Mouse (Mus musculus) liver, postnatal 0 days (tissue): Measurements from ENCODE around the gene Nsmf. TPM values are rescaled to one million over a fixed set of nuclear protein-coding genes. Genes with fewer than 3 reads are reported as not detected.

ENCODE experiments used
- ATAC-seq: fragments of 200-750 bp; cut with Nextera tagmentation; 2 replicates; pipeline ENCODE4 v1.8.0; 2017; ENCODE audit warnings: mild to moderate bottlenecking, moderate library complexity
- DNase-seq: peaks from one replicate; pipeline ENCODE4 v3.0.0-alpha.2; 2016
- H3K27ac ChIP-seq: fragments of 300-500 bp; sonication (generic); 2 replicates; pipeline ENCODE4 v1.5.1; 2014; ENCODE audit warnings: antibody characterized with exemption, moderate library complexity, mild to moderate bottlenecking, low read depth
- H3K27me3 ChIP-seq: fragments of 300-500 bp; sonication (generic); 2 replicates; pipeline ENCODE4 v1.6.1; 2014; ENCODE audit warnings: low read length, control low read depth, mixed read lengths; ENCODE audit not compliant: insufficient read depth
- H3K36me3 ChIP-seq: fragments of 300-500 bp; sonication (generic); replicated peaks from 2 replicates; pipeline ENCODE4 v1.6.1; 2014; ENCODE audit warnings: mild to moderate bottlenecking, control low read depth, low read length, moderate library complexity, mixed read lengths; ENCODE audit not compliant: insufficient read depth
- H3K4me1 ChIP-seq: fragments of 300-500 bp; sonication (generic); 2 replicates; pipeline ENCODE4 v1.6.1; 2014; ENCODE audit warnings: antibody characterized with exemption, mild to moderate bottlenecking, control low read depth; ENCODE audit not compliant: insufficient read depth
- H3K4me2 ChIP-seq: fragments of 300-500 bp; sonication (generic); 2 replicates; pipeline ENCODE4 v1.6.1; 2014; ENCODE audit warnings: low read depth, mild to moderate bottlenecking, low read length, moderate library complexity, mixed read lengths
- H3K4me3 ChIP-seq: fragments of 300-500 bp; sonication (generic); 2 replicates; pipeline ENCODE4 v1.5.1; 2014; ENCODE audit warnings: low read depth, low read length
- H3K9ac ChIP-seq: fragments of 300-500 bp; sonication (generic); replicated peaks from 2 replicates; pipeline ENCODE4 v1.6.1; 2014; ENCODE audit warnings: mild to moderate bottlenecking, moderate library complexity
- H3K9me3 ChIP-seq: fragments of 300-500 bp; sonication (generic); 2 replicates; pipeline ENCODE4 v1.6.1; 2016; ENCODE audit warnings: mild to moderate bottlenecking, control low read depth, low read length, mixed read lengths
- CTCF ChIP-seq: sonication (generic); IDR thresholded peaks from 2 replicates; pipeline ENCODE4 v1.5.1; 2016; ENCODE audit warnings: antibody characterized with exemption, low read depth
- EP300 ChIP-seq: IDR thresholded peaks from 2 replicates; pipeline ENCODE4 v1.6.1; 2016; ENCODE audit warnings: antibody characterized with exemption, low read depth, mild to moderate bottlenecking
- WGBS: fragments of 180-500 bp; shearing (Covaris S2); extraction: QIAGEN DNeasy Blood & Tissue Kit; methylation state at CpG from one replicate; pipeline ENCODE4 v1.1.7; 2014; ENCODE audit not compliant: insufficient replicate concordance; 5-methylcytosine and 5-hydroxymethylcytosine counted together
- polyA plus RNA-seq: library from polyadenylated mRNA; unstranded; fragments of >200 nt; fragmentation: Nextera tagmentation; extraction: Ambion mirVana; gene quantifications from 2 replicates; pipeline ENCODE4 v1.2.1, GENCODE M21; 2015

Nsmf gene
- polyA plus RNA-seq = 29.0 and 32.1 TPM in 2 replicates

DNA sequence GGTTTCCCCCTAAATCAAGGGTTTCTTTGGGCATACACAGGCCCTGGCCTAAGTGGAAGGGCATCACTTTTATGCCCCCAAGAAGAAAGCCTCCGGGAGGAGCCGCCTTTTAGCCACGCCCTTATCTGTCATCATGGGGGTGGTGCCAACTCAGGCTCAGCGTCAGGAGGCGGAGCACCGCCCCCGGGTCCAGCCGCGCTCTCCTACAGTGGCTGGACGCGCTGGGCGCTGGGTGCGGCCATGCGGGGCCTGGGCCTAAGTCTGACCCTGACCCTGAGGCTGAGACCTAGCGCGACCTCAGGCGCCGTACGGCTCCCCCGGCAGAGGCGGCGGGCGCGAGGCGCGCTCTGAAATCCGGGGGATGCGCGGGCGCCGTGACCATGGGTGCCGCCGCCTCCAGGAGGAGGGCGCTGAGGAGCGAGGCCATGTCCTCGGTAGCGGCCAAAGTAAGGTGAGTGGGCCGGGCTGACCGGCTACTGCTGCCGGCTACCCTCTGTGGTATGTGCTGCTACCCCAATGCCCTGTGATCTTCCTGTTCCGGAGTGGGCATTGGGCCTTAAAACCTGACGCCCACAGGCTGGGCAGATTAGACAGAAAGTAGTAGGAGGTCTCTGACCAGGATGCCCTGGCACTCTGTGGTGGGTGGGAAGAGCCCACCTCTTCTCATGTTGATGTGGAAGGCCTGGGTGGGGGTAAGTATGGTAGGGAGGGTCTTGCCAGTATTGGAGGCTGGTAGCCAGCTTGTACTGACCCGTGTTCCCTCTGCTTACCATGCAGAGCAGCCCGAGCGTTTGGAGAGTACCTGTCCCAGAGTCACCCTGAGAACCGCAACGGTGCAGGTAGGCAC lies at the start of gene Nsmf:
Gene Nsmf (plus strand): TSS at position 135 of the 847 bp plus-strand sequence.
- H3K4me2 ChIP-seq = peak within 1 kb of the TSS; percentile 97
- H3K4me3 ChIP-seq = peak within 1 kb of the TSS; percentile 82
- ATAC-seq = peak; percentile 88
- H3K27ac ChIP-seq = peak within 1 kb of the TSS; percentile 70
- WGBS = 7% methylated on average over 36 of the region's 47 CpGs
- peak within 1 kb of the TSS; percentile 81 for H3K9ac ChIP-seq
- TF ChIP-seq CTCF = peak; percentile 22; the same call in 1 of the 2 replicates
- no peak for TF ChIP-seq EP300
- DNase-seq = peak; percentile 90
- no peaks in the 10 kb centered on the region for H3K27me3 ChIP-seq
- H3K36me3 ChIP-seq = peaks cover 28% of the 10 kb centered on the region
- H3K4me1 ChIP-seq = peaks cover 15% of the 10 kb centered on the region
- H3K9me3 ChIP-seq = no peaks in the 10 kb centered on the region

DNA sequence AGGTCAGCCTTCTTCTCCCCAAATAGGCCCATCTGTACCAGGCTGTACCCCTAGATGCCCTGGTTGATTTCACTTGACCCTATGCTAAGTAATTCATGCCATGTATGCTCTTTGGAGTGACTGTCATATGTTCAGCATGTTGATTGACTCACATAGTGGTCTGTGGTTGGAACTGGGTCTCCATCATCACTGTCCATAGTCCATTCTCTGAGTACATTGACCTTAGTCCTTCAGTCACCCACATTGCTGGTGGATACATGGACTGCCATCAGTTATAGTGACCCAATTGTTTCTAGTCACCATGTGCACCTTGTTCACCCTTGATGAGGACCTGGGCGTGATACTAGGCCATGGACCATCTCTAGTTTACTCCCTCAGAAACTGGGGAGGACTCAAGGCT lies 47.4 kb upstream of the Nsmf start:
- Histone ChIP-seq H3K27ac (no peak overlapping the region; the same call in 1 of the 2 replicates), H3K36me3 (peaks cover 24% of the 10 kb centered on the region), H3K4me3 (no peak overlapping the region), H3K9ac (no peak overlapping the region), H3K27me3 (no peaks in the 10 kb centered on the region), H3K4me1 (no peaks in the 10 kb centered on the region), H3K4me2 (no peak overlapping the region), H3K9me3 (no peaks in the 10 kb centered on the region)
- DNase-seq = no peak
- WGBS = 82% methylated on average over 1 of the region's 1 CpGs
- ATAC-seq = peak; percentile 91
- TF ChIP-seq CTCF = no peak
- TF ChIP-seq EP300 = no peak

- Histone ChIP-seq H3K4me2 (no peak overlapping the region), H3K27me3 (no peaks in the 10 kb centered on the region), H3K36me3 (peaks cover 16% of the 10 kb centered on the region), H3K4me1 (no peaks in the 10 kb centered on the region), H3K27ac (no peak overlapping the region), H3K9ac (no peak overlapping the region), H3K9me3 (no peaks in the 10 kb centered on the region), H3K4me3 (no peak overlapping the region)
- TF ChIP-seq CTCF (peak; percentile 51), EP300 (no peak)
- no peak for DNase-seq
- no peak for ATAC-seq
These were observed 45.9 kb upstream of the Nsmf start for GRCm38 (mm10) chr2:25008250-25008649.

- DNase-seq (no peak), ATAC-seq (no peak)
- Histone ChIP-seq H3K36me3 (peaks cover 39% of the 10 kb centered on the region), H3K9me3 (no peaks in the 10 kb centered on the region), H3K4me2 (no peak overlapping the region), H3K4me1 (no peaks in the 10 kb centered on the region), H3K27ac (no peak overlapping the region), H3K4me3 (no peak overlapping the region), H3K9ac (no peak overlapping the region), H3K27me3 (no peaks in the 10 kb centered on the region)
- TF ChIP-seq CTCF (peak; percentile 38), EP300 (no peak)
- WGBS = 80% methylated on average over 1 of the region's 1 CpGs
These were observed 31.5 kb upstream of the Nsmf start for GRCm38 (mm10) chr2:25022678-25023077.

DNA sequence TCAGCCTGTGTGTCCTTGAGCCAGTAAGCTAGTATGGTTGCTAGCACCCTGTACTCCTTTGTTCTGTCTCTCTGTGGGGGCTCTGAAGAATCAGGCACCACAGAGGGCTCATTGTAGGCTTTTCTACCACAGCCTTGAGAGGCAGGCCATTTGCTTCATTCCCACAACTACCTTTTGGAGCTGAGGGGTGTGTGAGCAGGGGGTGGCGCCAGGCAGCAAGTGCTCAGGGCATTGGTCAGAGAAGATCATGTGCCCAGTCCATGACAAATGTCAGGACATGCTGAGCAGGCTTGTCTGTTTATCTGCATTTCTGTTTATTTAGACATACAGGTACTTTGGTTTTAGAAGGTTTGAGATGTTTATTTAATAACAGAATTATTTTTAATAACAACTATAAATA lies 29.0 kb upstream of the Nsmf start:
- WGBS = 72% methylated on average over 1 of the region's 1 CpGs
- no peak for TF ChIP-seq EP300
- no peak for TF ChIP-seq CTCF
- Histone ChIP-seq H3K4me3 (no peak overlapping the region), H3K27ac (no peak overlapping the region), H3K36me3 (peaks cover 31% of the 10 kb centered on the region), H3K27me3 (no peaks in the 10 kb centered on the region), H3K9ac (no peak overlapping the region), H3K4me1 (no peaks in the 10 kb centered on the region), H3K9me3 (no peaks in the 10 kb centered on the region), H3K4me2 (no peak overlapping the region)
- DNase-seq = no peak
- peak; percentile 51; the same call in 1 of the 2 replicates for ATAC-seq

DNA sequence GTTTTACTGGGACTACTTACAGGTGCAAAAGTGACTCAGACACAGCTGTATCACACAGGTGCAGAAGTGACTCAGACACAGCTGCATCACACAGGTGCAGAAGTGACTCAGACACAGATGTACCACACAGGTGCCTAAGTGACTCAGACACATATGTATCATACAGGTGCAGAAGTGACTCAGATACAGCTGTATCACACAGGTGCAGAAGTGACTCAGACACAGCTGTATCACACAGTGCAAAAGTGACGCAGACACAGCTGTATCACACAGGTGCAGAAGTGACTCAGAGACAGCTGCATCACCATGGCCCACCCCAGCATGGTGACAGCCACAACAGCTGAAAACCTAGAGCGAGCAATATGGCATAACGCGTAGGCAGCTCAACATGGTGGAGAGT lies 19.2 kb upstream of the Nsmf start:
- TF ChIP-seq EP300 (no peak), CTCF (no peak)
- no peak overlapping the region for H3K27ac ChIP-seq
- ATAC-seq (no peak), DNase-seq (no peak)
- H3K9ac ChIP-seq = no peak overlapping the region
- no peaks in the 10 kb centered on the region for H3K27me3 ChIP-seq
- WGBS = 92% methylated on average over 4 of the region's 4 CpGs
- H3K4me3 ChIP-seq = no peak overlapping the region
- no peaks in the 10 kb centered on the region for H3K9me3 ChIP-seq
- peaks cover 32% of the 10 kb centered on the region for H3K36me3 ChIP-seq
- H3K4me2 ChIP-seq = no peak overlapping the region
- H3K4me1 ChIP-seq = no peaks in the 10 kb centered on the region
